Mouse (Mus musculus) lung, postnatal 0 days (tissue): ENCODE data around the gene Srgap2.

Experiments used
- CTCF ChIP-seq: IDR thresholded peaks from 2 replicates; pipeline ENCODE4 v1.5.1; 2016; ENCODE audit warnings: antibody characterized with exemption, mild to moderate bottlenecking
- EP300 ChIP-seq: IDR thresholded peaks from 2 replicates; pipeline ENCODE4 v1.6.1; 2016; ENCODE audit warnings: antibody characterized with exemption, mild to moderate bottlenecking, control low read depth

GRCm38 (mm10) chr1:131528081-131528507 is 942 bp upstream of the Srgap2 start:
- TF ChIP-seq CTCF (no peak), EP300 (no peak)
